Mouse (Mus musculus) G1E (cell line): ENCODE measurements around the gene Lcmt1.

ENCODE experiments used
- CTCF ChIP-seq: IDR thresholded peaks from 2 replicates; pipeline ENCODE4 v1.5.1; 2012; ENCODE audit warnings: low read depth, low read length, inconsistent platforms, mixed read lengths
- GATA1 ChIP-seq: IDR thresholded peaks from 2 replicates; pipeline ENCODE4 v1.6.1; 2012; ENCODE audit warnings: borderline replicate concordance, low read length, inconsistent platforms, mixed read lengths
- GATA2 ChIP-seq: IDR thresholded peaks from 2 replicates; pipeline ENCODE4 v1.6.1; 2012; ENCODE audit warnings: low read depth, low read length, inconsistent platforms, borderline replicate concordance
- POLR2AphosphoS5 ChIP-seq: IDR thresholded peaks from 2 replicates; pipeline ENCODE4 v1.6.1; 2012; ENCODE audit warnings: low read depth, low read length, inconsistent platforms; ENCODE audit not compliant: insufficient replicate concordance

- TF ChIP-seq CTCF (no peak), GATA1 (no peak), GATA2 (no peak), POLR2AphosphoS5 (no peak)
These were observed 28.3 kb downstream of the Lcmt1 start for GRCm38 (mm10) chr7:123397931-123398330.
